Comparison of ENCODE assay signal across 21 mouse cellular contexts in genomic region chr15:17357083-17357774, GRCm38 (mm10).
A peak's percentile ranks its signal among the peaks of the same experiment; 100 is the strongest.
DNase-seq lines count a peak whose midpoint lies in the region; ATAC-seq lines count a peak whose summit lies in the region.
"Had no signal": no experiment of that assay in that cellular context is flagged by ENCODE, and none has a peak within 500 bp of the region (broad histone marks: within the 10 kb centered on the region; RNA-seq: fewer than 3 reads in every experiment).

No protein-coding gene starts in this region.

- H3K4me1 ChIP-seq in hindbrain, embryonic 11.5 days (replicated peaks; ENCODE audit: control insufficient read depth, insufficient read depth, low read length) = no peaks in the 10 kb centered on the region
- no peaks in the 10 kb centered on the region for H3K4me1 ChIP-seq in hindbrain, embryonic 16.5 days (ENCODE audit: control insufficient read depth, insufficient read depth, low read depth, low read length)
- H3K4me1 ChIP-seq in forebrain, embryonic 15.5 days = peaks cover 9% of the 10 kb centered on the region; the same call in 1 of the 2 replicates
- no peaks in the 10 kb centered on the region for H3K4me1 ChIP-seq in midbrain, embryonic 14.5 days (ENCODE audit: control insufficient read depth, insufficient read depth, low read length)
- H3K4me1 ChIP-seq: heart, embryonic 13.5 days; limb, embryonic 12.5 days had no signal

- peak; percentile 90 for ATAC-seq in hindbrain, embryonic 11.5 days (ENCODE audit: low FRiP score)
- no peak for ATAC-seq in hindbrain, embryonic 16.5 days
- ATAC-seq in forebrain, embryonic 15.5 days (replicated peaks) = peak; percentile 81
- ATAC-seq in midbrain, embryonic 14.5 days (ENCODE audit: low FRiP score, low TSS enrichment) = peak; percentile 67; the same call in 1 of the 2 replicates
- ATAC-seq: activated CD4-positive, CD25-positive, alpha-beta regulatory T cell, adult 4 months; intestine, postnatal 0 days; Patski had no signal

- H3K9ac ChIP-seq in hindbrain, embryonic 11.5 days (ENCODE audit: low read depth, low read length) = no peak overlapping the region
- no peak overlapping the region for H3K9ac ChIP-seq in hindbrain, embryonic 16.5 days (ENCODE audit: low read depth, low read length)
- no peak overlapping the region for H3K9ac ChIP-seq in forebrain, embryonic 15.5 days (replicated peaks)
- H3K9ac ChIP-seq in midbrain, embryonic 14.5 days (replicated peaks; ENCODE audit: low read length) = no peak overlapping the region
- H3K9ac ChIP-seq: heart, embryonic 13.5 days; limb, embryonic 12.5 days; liver, embryonic 14.5 days had no signal

- no peaks in the 10 kb centered on the region for H3K36me3 ChIP-seq in hindbrain, embryonic 11.5 days (ENCODE audit: control insufficient read depth, insufficient read depth, low read length)
- H3K36me3 ChIP-seq in hindbrain, embryonic 16.5 days (ENCODE audit: control insufficient read depth, insufficient read depth, low read length) = no peaks in the 10 kb centered on the region
- H3K36me3 ChIP-seq in forebrain, embryonic 15.5 days = no peaks in the 10 kb centered on the region
- no peaks in the 10 kb centered on the region for H3K36me3 ChIP-seq in midbrain, embryonic 14.5 days (ENCODE audit: control insufficient read depth, insufficient read depth, low read length)
- H3K36me3 ChIP-seq: heart, embryonic 13.5 days; limb, embryonic 12.5 days had no signal

- H3K27me3 ChIP-seq in hindbrain, embryonic 11.5 days (ENCODE audit: control insufficient read depth, insufficient read depth, low read length) = no peaks in the 10 kb centered on the region
- no peaks in the 10 kb centered on the region for H3K27me3 ChIP-seq in hindbrain, embryonic 16.5 days (replicated peaks; ENCODE audit: control insufficient read depth, insufficient read depth, low read length)
- H3K27me3 ChIP-seq in forebrain, embryonic 15.5 days = no peaks in the 10 kb centered on the region
- no peaks in the 10 kb centered on the region for H3K27me3 ChIP-seq in midbrain, embryonic 14.5 days (ENCODE audit: control insufficient read depth, insufficient read depth, low read length)
- H3K27me3 ChIP-seq: heart, embryonic 13.5 days; limb, embryonic 12.5 days; Patski had no signal

- H3K4me2 ChIP-seq in hindbrain, embryonic 11.5 days (replicated peaks; ENCODE audit: low read depth, low read length) = no peak overlapping the region
- H3K4me2 ChIP-seq in hindbrain, embryonic 16.5 days (ENCODE audit: low read length) = no peak overlapping the region
- H3K4me2 ChIP-seq in forebrain, embryonic 15.5 days (replicated peaks) = no peak overlapping the region
- no peak overlapping the region for H3K4me2 ChIP-seq in midbrain, embryonic 14.5 days (ENCODE audit: low read length)
- H3K4me2 ChIP-seq: heart, embryonic 13.5 days; limb, embryonic 12.5 days had no signal

- 43% methylated on average over 2 of the region's 2 CpGs for WGBS in hindbrain, embryonic 11.5 days
- 38% methylated on average over 2 of the region's 2 CpGs for WGBS in hindbrain, embryonic 16.5 days
- 40% methylated on average over 2 of the region's 2 CpGs for WGBS in forebrain, embryonic 15.5 days
- 27% methylated on average over 2 of the region's 2 CpGs for WGBS in midbrain, embryonic 14.5 days

- no peak overlapping the region for H3K27ac ChIP-seq in hindbrain, embryonic 11.5 days (ENCODE audit: low read depth, low read length)
- H3K27ac ChIP-seq in hindbrain, embryonic 16.5 days (ENCODE audit: low read depth, low read length) = no peak overlapping the region
- H3K27ac ChIP-seq in forebrain, embryonic 15.5 days (replicated peaks) = peak overlapping the region; percentile 64
- no peak overlapping the region for H3K27ac ChIP-seq in midbrain, embryonic 14.5 days (replicated peaks; ENCODE audit: low read depth, low read length)
- H3K27ac ChIP-seq: heart, embryonic 13.5 days; left cerebral cortex, adult 2 months; limb, embryonic 12.5 days; liver, embryonic 14.5 days had no signal

- H3K4me3 ChIP-seq in hindbrain, embryonic 11.5 days (ENCODE audit: low read depth, low read length) = no peak overlapping the region
- no peak overlapping the region for H3K4me3 ChIP-seq in hindbrain, embryonic 16.5 days (ENCODE audit: low read length)
- H3K4me3 ChIP-seq in forebrain, embryonic 15.5 days = no peak overlapping the region
- H3K4me3 ChIP-seq in midbrain, embryonic 14.5 days (replicated peaks; ENCODE audit: low read depth, low read length) = no peak overlapping the region
- H3K4me3 ChIP-seq: heart, embryonic 13.5 days; left cerebral cortex, adult 2 months; limb, embryonic 12.5 days had no signal

- DNase-seq in hindbrain, embryonic 11.5 days (ENCODE audit: low spot score) = peak; percentile 33
- peak; percentile 25 for DNase-seq in embryo, embryonic 10.5 days (ENCODE audit: low spot score)
- DNase-seq in midbrain, embryonic 14.5 days = peak; percentile 37
- DNase-seq in heart, postnatal 25 days (ENCODE audit: low spot score) = no peak
- DNase-seq in layer of hippocampus, adult 9-10 months (ENCODE audit: low spot score) = no peak
- DNase-seq: cerebellum, adult 11 months; cerebellum, postnatal 36 days; heart, postnatal 4 days; kidney, postnatal 14 days; right cerebral cortex, adult 18-20 months; spleen, adult 18-20 months; thymus, adult 18-20 months had no signal

- intact Hi-C loops in heart, postnatal 25 days (cut with DNase I) = no loop called here

- H3K9me3 ChIP-seq in hindbrain, embryonic 11.5 days (ENCODE audit: control insufficient read depth, low read length) = no peaks in the 10 kb centered on the region
- H3K9me3 ChIP-seq in hindbrain, embryonic 16.5 days (ENCODE audit: control insufficient read depth, low read length) = no peaks in the 10 kb centered on the region
- no peaks in the 10 kb centered on the region for H3K9me3 ChIP-seq in forebrain, embryonic 15.5 days
- H3K9me3 ChIP-seq in midbrain, embryonic 14.5 days (ENCODE audit: control insufficient read depth, low read length) = no peaks in the 10 kb centered on the region
- H3K9me3 ChIP-seq: heart, embryonic 13.5 days; limb, embryonic 12.5 days had no signal

Comparison
In these comparisons a context has a peak if more than half of its experiments do, and no peak if none do; other contexts are left out.
1. DNase-seq: peak in hindbrain, embryonic 11.5 days (single experiment), embryo, embryonic 10.5 days (single experiment) and midbrain, embryonic 14.5 days (single experiment); none in heart, postnatal 25 days (single experiment) and layer of hippocampus, adult 9-10 months (single experiment).